Mouse (Mus musculus): ENCODE data around the gene Dmrtb1. TPM values are rescaled to one million over a fixed set of nuclear protein-coding genes. Genes with fewer than 3 reads are reported as not detected.

Gene Dmrtb1
- polyA plus RNA-seq, 1 experiment, result not detected

DNA sequence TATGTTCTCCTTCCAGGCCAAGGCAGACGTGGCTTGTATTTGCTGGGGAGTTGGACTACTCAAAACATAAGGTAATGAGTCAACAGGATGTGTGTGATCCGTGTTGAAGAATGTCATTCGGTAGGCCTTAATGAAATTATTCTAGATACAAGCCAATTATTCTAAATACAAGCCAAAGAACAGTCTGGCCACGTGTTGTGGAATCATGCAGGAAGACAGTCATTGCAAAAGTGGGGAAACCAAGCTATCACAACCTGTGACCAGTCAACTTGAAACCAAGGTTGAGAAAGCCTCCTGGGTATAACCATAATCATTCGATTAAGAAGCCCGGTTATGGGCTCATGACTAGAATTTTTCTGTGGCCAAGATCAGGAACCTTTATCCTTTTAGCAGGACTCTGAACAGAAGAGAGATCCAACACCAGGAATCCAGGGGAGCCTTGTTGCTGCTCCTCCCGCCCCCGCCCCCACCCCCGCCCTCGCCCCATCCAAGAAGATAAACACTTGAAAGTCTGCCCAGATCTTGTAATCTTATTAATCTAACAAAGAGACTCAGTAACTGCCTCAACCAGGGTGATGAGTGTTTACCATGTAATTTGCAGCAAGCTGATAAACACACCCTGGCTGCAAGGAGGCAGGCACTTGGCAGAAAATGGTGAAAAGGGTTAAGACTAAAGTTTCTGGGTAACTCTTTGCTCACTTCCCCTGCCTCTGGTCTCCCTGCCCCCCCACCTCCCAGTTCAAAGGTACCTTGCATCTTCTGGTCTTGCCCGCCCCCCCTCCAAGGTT is 36.2 kb upstream of the Dmrtb1 start:
- TF ChIP-seq POLR2A (IDR thresholded peaks at IDR 0.05; ENCODE audit: low read depth, low read length), result no peak
- no peak for TF ChIP-seq CTCF (IDR thresholded peaks at IDR 0.05; ENCODE audit: extremely low read depth, insufficient read length, insufficient replicate concordance, low read depth, low read length)
- Histone ChIP-seq H3K27me3 (ENCODE audit: control insufficient read depth, insufficient read depth, low read length) (no peaks in the 10 kb centered on the region), H3K36me3 (ENCODE audit: control insufficient read depth, insufficient read depth, low read length) (no peaks in the 10 kb centered on the region), H3K4me1 (ENCODE audit: control insufficient read depth, insufficient read depth, insufficient read length, low read length) (no peaks in the 10 kb centered on the region), H3K27ac (ENCODE audit: insufficient read depth, low read depth, low read length) (no peak overlapping the region), H3K4me3 (ENCODE audit: low read depth, low read length) (no peak overlapping the region)
- WGBS, result 31% methylated on average over 11 of the region's 11 CpGs

DNA sequence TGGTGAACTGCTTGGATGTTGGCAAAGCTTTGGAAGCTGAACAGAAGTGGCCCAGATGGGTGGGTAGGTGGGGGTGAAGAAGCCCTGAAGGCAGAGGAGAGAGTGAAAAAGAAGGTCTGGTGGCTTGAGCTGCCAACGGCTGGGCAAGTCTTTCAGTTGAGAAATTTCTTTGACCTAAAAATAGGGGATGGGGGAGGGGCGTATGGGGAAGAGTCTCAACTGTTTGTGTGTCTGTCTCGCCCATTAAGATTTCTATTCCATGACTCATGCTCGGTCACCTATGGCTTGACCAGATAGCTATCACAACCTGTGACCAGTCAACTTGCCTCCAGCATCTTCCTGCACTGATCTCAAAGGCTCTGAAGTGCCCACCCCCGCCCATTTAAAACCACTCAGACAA is 35.1 kb upstream of the Dmrtb1 start:
- Histone ChIP-seq H3K4me3 (ENCODE audit: low read depth, low read length) (no peak overlapping the region), H3K36me3 (ENCODE audit: control insufficient read depth, insufficient read depth, low read length) (no peaks in the 10 kb centered on the region), H3K4me1 (ENCODE audit: control insufficient read depth, insufficient read depth, insufficient read length, low read length) (no peaks in the 10 kb centered on the region), H3K27me3 (ENCODE audit: control insufficient read depth, insufficient read depth, low read length) (no peaks in the 10 kb centered on the region; the same call in 1 of the 2 replicates), H3K27ac (ENCODE audit: insufficient read depth, low read depth, low read length) (no peak overlapping the region)
- TF ChIP-seq CTCF (IDR thresholded peaks at IDR 0.05; ENCODE audit: extremely low read depth, insufficient read length, insufficient replicate concordance, low read depth, low read length), result no peak
- no peak for TF ChIP-seq POLR2A (IDR thresholded peaks at IDR 0.05; ENCODE audit: low read depth, low read length)
- 58% methylated on average over 5 of the region's 5 CpGs for WGBS

DNA sequence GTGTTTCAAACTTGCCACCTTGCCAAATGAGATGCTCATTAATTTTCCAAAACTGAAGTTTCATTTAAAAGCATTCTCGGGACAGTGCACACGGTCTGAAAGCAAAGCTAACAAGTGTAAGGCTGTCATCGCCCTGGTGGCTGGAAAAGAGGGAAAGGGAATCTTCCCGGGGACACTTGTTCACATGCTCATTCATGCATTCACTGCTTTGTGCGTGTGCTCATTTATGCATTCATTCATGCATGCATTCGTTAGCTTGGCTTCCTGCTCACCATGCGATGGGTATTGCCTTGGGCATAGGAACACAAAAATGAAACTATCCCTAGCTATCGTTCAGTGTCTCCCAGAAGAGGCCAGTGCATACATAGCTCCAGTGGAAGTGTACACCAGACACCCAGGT is 34.7 kb upstream of the Dmrtb1 start:
- no peak for TF ChIP-seq POLR2A (IDR thresholded peaks at IDR 0.05; ENCODE audit: low read depth, low read length)
- TF ChIP-seq CTCF (IDR thresholded peaks at IDR 0.05; ENCODE audit: extremely low read depth, insufficient read length, insufficient replicate concordance, low read depth, low read length), result no peak
- no peaks in the 10 kb centered on the region for H3K4me1 ChIP-seq (ENCODE audit: control insufficient read depth, insufficient read depth, insufficient read length, low read length)
- no peak overlapping the region for H3K27ac ChIP-seq (ENCODE audit: insufficient read depth, low read depth, low read length)
- 78% methylated on average over 8 of the region's 8 CpGs for WGBS
- H3K27me3 ChIP-seq (ENCODE audit: control insufficient read depth, insufficient read depth, low read length), result no peaks in the 10 kb centered on the region; the same call in 1 of the 2 replicates
- H3K4me3 ChIP-seq (ENCODE audit: low read depth, low read length), result no peak overlapping the region
- no peaks in the 10 kb centered on the region for H3K36me3 ChIP-seq (ENCODE audit: control insufficient read depth, insufficient read depth, low read length)

DNA sequence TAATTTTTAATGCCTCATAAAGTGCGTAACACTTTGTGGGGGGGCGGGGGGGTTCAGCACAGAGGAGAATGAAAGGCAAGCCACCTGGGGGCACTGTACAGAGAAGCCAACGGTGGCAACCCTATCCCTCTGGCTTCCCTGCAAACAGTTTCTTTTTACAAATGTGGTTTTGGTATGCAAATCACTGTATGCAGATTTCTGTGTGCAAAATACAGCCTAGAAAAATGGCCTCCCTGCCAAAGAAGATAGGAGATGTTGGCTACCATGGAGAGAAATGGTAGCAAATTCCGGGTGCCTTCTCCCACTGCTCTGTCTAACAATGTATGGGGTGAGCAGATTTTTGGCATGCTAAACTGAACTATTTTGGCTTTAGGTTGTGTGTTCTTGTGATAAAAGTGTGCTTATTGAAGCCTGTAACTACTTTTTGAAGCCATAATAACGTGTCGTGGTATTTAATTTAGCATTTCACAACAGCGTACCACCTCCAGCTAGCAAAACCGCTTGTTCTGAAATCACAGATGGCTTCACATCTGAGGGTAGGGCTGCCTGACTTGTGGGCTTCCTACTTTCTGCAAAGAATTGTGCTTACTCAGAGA is 33.8 kb upstream of the Dmrtb1 start:
- Histone ChIP-seq H3K27me3 (ENCODE audit: control insufficient read depth, insufficient read depth, low read length) (no peaks in the 10 kb centered on the region; the same call in 1 of the 2 replicates), H3K36me3 (ENCODE audit: control insufficient read depth, insufficient read depth, low read length) (no peaks in the 10 kb centered on the region), H3K27ac (ENCODE audit: insufficient read depth, low read depth, low read length) (no peak overlapping the region), H3K4me3 (ENCODE audit: low read depth, low read length) (no peak overlapping the region), H3K4me1 (ENCODE audit: control insufficient read depth, insufficient read depth, insufficient read length, low read length) (no peaks in the 10 kb centered on the region)
- 63% methylated on average over 8 of the region's 8 CpGs for WGBS
- no peak for TF ChIP-seq CTCF (IDR thresholded peaks at IDR 0.05; ENCODE audit: extremely low read depth, insufficient read length, insufficient replicate concordance, low read depth, low read length)
- TF ChIP-seq POLR2A (IDR thresholded peaks at IDR 0.05; ENCODE audit: low read depth, low read length), result no peak

DNA sequence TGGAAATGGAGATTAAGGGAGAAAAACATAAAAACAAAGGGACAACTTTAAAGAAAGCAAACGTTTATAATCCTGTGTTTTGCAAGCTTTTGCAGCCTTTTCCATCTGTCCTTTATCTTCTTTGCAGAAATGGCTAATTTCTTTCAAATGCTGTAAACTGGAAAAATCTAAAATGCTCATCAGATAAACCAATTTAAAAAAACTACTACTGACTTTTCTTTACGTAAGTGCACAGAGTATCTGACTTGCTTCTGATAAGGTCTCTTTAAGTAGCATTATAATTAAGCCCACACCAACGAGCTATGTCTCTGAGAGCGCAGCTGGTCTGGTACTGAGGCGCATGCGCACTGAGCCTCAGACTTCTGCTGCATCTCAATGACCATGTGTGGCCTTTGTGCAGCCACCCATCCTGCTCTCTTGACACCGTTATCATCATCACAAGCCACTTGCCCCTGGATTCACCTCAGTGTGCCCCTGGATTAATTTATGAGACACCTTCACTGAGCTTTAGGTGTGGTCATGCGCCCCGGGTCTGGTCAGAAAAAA is 32.8 kb upstream of the Dmrtb1 start:
- no peaks in the 10 kb centered on the region for H3K36me3 ChIP-seq (ENCODE audit: control insufficient read depth, insufficient read depth, low read length)
- TF ChIP-seq CTCF (IDR thresholded peaks at IDR 0.05; ENCODE audit: extremely low read depth, insufficient read length, insufficient replicate concordance, low read depth, low read length) (no peak), POLR2A (IDR thresholded peaks at IDR 0.05; ENCODE audit: low read depth, low read length) (no peak)
- no peak overlapping the region for H3K27ac ChIP-seq (ENCODE audit: insufficient read depth, low read depth, low read length)
- no peaks in the 10 kb centered on the region for H3K4me1 ChIP-seq (ENCODE audit: control insufficient read depth, insufficient read depth, insufficient read length, low read length)
- no peaks in the 10 kb centered on the region; the same call in 1 of the 2 replicates for H3K27me3 ChIP-seq (ENCODE audit: control insufficient read depth, insufficient read depth, low read length)
- WGBS, result 62% methylated on average over 9 of the region's 9 CpGs
- H3K4me3 ChIP-seq (ENCODE audit: low read depth, low read length), result no peak overlapping the region

DNA sequence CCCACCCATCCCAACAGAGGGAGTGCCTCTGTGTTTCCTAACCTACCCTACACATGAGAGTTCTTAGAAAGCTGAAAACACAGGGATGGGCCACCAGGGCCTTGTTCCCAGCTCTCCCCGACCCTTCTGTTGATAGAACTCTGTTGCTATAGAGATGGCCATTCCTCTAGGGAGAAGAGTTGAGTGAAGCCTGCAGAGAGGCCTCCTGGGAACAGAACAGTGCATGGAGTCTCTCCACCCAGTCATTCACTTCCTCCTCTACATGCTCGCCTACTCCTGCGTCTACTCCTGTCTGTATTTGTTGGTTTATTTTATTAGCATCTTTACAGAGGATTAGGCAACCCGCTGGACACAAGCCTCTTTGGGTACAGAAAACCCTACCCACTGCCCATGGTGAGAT is 22.9 kb upstream of the Dmrtb1 start:
- H3K36me3 ChIP-seq (ENCODE audit: control insufficient read depth, insufficient read depth, low read length), result no peaks in the 10 kb centered on the region
- H3K27me3 ChIP-seq (ENCODE audit: control insufficient read depth, insufficient read depth, low read length), result no peaks in the 10 kb centered on the region
- no peak for TF ChIP-seq POLR2A (IDR thresholded peaks at IDR 0.05; ENCODE audit: low read depth, low read length)
- TF ChIP-seq CTCF (IDR thresholded peaks at IDR 0.05; ENCODE audit: extremely low read depth, insufficient read length, insufficient replicate concordance, low read depth, low read length), result no peak
- no peaks in the 10 kb centered on the region for H3K4me1 ChIP-seq (ENCODE audit: control insufficient read depth, insufficient read depth, insufficient read length, low read length)
- H3K4me3 ChIP-seq (ENCODE audit: low read depth, low read length), result no peak overlapping the region
- WGBS, result 60% methylated on average over 4 of the region's 4 CpGs
- no peak overlapping the region for H3K27ac ChIP-seq (ENCODE audit: insufficient read depth, low read depth, low read length)

DNA sequence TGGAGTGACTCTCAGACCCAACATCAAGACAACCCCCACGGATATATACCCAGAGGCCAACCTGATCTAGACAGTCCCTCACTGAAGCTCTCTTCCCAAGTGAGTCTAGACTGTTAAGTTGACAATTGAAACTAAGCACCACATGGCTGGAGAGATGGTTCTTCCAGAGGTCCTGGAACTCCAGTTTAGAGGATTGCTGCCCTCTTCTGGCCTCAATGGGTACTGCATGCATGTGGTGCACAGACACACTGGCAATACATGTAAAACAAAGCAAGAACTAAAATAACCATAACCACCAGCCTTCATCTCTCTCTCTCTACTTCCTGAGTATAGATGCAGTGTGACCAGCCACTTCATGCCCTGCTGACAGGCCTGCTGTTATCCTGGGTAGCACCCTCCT is 20.2 kb upstream of the Dmrtb1 start:
- H3K36me3 ChIP-seq (ENCODE audit: control insufficient read depth, insufficient read depth, low read length), result no peaks in the 10 kb centered on the region
- peak; percentile 36; the same call in 1 of the 2 replicates for TF ChIP-seq CTCF (IDR thresholded peaks at IDR 0.05; ENCODE audit: extremely low read depth, insufficient read length, insufficient replicate concordance, low read depth, low read length)
- no peak for TF ChIP-seq POLR2A (IDR thresholded peaks at IDR 0.05; ENCODE audit: low read depth, low read length)
- 92% methylated on average over 1 of the region's 1 CpGs for WGBS
- H3K4me1 ChIP-seq (ENCODE audit: control insufficient read depth, insufficient read depth, insufficient read length, low read length), result no peaks in the 10 kb centered on the region
- no peak overlapping the region for H3K4me3 ChIP-seq (ENCODE audit: low read depth, low read length)
- H3K27ac ChIP-seq (ENCODE audit: insufficient read depth, low read depth, low read length), result no peak overlapping the region
- no peaks in the 10 kb centered on the region; the same call in none of the 2 replicates for H3K27me3 ChIP-seq (ENCODE audit: control insufficient read depth, insufficient read depth, low read length)

Measured in small intestine, adult 2 months (tissue).